Mouse (Mus musculus) heart, embryonic 16.5 days (tissue): ENCODE results near the gene Lamtor1. TPM values are rescaled to one million over a fixed set of nuclear protein-coding genes. Genes with fewer than 3 reads are reported as not detected.

Experiments
- ATAC-seq: fragments of 200-750 bp; cut with Nextera tagmentation; replicated peaks from 2 replicates; pipeline ENCODE4 v1.8.0; 2017; ENCODE audit warnings: moderate number of reproducible peaks; ENCODE audit not compliant: insufficient read depth, low FRiP score; ENCODE audit errors: extremely low read depth
- H3K27ac ChIP-seq: fragments of 300-500 bp; sonication (generic); 2 replicates; pipeline ENCODE4 v1.5.1; 2014; ENCODE audit warnings: mild to moderate bottlenecking, low read length, control low read depth, moderate library complexity
- H3K27me3 ChIP-seq: fragments of 300-500 bp; sonication (generic); 2 replicates; pipeline ENCODE4 v1.6.1; 2014; ENCODE audit warnings: low read length, mixed read lengths; ENCODE audit not compliant: control insufficient read depth, insufficient read depth
- H3K36me3 ChIP-seq: fragments of 300-500 bp; sonication (generic); 2 replicates; pipeline ENCODE4 v1.6.1; 2014; ENCODE audit not compliant: control insufficient read depth, insufficient read depth
- H3K4me1 ChIP-seq: fragments of 300-500 bp; sonication (generic); 2 replicates; pipeline ENCODE4 v1.6.1; 2014; ENCODE audit warnings: low read length, mixed read lengths; ENCODE audit not compliant: control insufficient read depth, insufficient read depth
- H3K4me2 ChIP-seq: fragments of 300-500 bp; sonication (generic); 2 replicates; pipeline ENCODE4 v1.6.1; 2014; ENCODE audit warnings: low read depth, mild to moderate bottlenecking, control low read depth, low read length
- H3K4me3 ChIP-seq: fragments of 300-500 bp; sonication (generic); 2 replicates; pipeline ENCODE4 v1.5.1; 2014; ENCODE audit warnings: mild to moderate bottlenecking, control low read depth, low read length
- H3K9ac ChIP-seq: fragments of 300-500 bp; sonication (generic); 2 replicates; pipeline ENCODE4 v1.6.1; 2014; ENCODE audit warnings: low read length, control low read depth
- H3K9me3 ChIP-seq: fragments of 300-500 bp; sonication (generic); replicated peaks from 2 replicates; pipeline ENCODE4 v1.6.1; 2016; ENCODE audit warnings: low read length; ENCODE audit not compliant: control insufficient read depth
- WGBS: fragments of 180-500 bp; shearing (Covaris S2); extraction: QIAGEN DNeasy Blood & Tissue Kit; methylation state at CpG from one replicate; pipeline ENCODE4 v1.1.7; 2014; 5-methylcytosine and 5-hydroxymethylcytosine counted together
- polyA plus RNA-seq: library from polyadenylated mRNA; unstranded; fragments of >200 nt; fragmentation: Nextera tagmentation; extraction: Ambion mirVana; gene quantifications from 2 replicates; pipeline ENCODE4 v1.2.1, GENCODE M21; 2015

The Lamtor1 gene
- polyA plus RNA-seq, 1 experiment from 2014 or later, result 147 TPM

DNA sequence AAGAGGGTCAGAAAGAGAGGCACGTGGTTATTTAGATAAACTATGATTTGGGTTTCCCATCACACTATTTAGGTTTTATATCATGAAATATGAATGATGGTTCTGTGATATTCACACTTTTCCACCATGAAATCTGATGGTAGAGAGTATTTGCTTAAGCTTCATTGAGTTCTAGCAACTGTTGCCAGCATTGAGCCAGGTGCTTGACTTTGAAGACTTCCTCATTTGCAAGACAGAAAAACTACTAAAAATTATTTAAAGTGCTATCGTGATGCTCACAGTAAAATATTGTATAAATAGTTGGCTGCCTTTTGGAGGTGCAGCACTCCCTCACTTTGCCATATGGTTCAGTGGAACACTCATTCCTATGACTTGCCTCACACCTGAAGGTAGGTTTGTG lies 49.6 kb downstream of the Lamtor1 start:
- H3K4me3 ChIP-seq, result no peak overlapping the region
- H3K27ac ChIP-seq, result no peak overlapping the region
- H3K9ac ChIP-seq, result no peak overlapping the region
- H3K9me3 ChIP-seq, result no peaks in the 10 kb centered on the region
- H3K4me2 ChIP-seq, result no peak overlapping the region
- peaks cover 8% of the 10 kb centered on the region; the same call in 1 of the 2 replicates for H3K4me1 ChIP-seq
- no peaks in the 10 kb centered on the region for H3K36me3 ChIP-seq
- no peak for ATAC-seq
- 85% methylated on average over 2 of the region's 2 CpGs for WGBS
- H3K27me3 ChIP-seq, result no peaks in the 10 kb centered on the region

GRCm38 (mm10) chr7:101955862-101956261 lies 50.2 kb downstream of the Lamtor1 start:
- 53% methylated on average over 4 of the region's 4 CpGs for WGBS
- no peaks in the 10 kb centered on the region for H3K27me3 ChIP-seq

DNA sequence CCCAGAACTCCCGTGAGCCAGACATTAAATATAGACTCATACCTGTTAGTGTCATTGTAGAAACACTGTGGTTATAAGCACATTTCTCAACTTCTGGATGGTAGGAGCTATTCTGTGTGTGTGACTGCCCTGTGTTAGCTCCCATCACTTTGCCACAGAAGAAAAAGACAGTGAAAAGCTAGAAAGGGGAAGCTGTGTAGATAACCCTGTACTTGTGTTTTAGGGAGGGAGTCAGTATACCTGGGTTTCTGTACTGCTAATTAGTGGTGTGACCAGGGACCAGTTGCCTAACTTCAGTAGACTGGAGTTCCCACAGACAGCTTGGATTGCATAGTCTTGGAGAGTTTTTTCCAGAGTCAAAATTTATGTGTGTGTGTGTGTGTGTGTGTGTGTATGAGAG lies 50.8 kb downstream of the Lamtor1 start:
- H3K27me3 ChIP-seq, result no peaks in the 10 kb centered on the region
- no peak for ATAC-seq
- H3K4me1 ChIP-seq, result peaks cover 8% of the 10 kb centered on the region; the same call in 1 of the 2 replicates
- WGBS, result 84% methylated on average over 1 of the region's 1 CpGs
- no peaks in the 10 kb centered on the region for H3K9me3 ChIP-seq
- H3K9ac ChIP-seq, result no peak overlapping the region
- H3K4me3 ChIP-seq, result no peak overlapping the region
- H3K36me3 ChIP-seq, result no peaks in the 10 kb centered on the region
- H3K4me2 ChIP-seq, result no peak overlapping the region
- no peak overlapping the region for H3K27ac ChIP-seq

More at GRCm38 (mm10) chr7:101955862-101956261, 50.2 kb downstream of the Lamtor1 start:
- peaks cover 8% of the 10 kb centered on the region; the same call in 1 of the 2 replicates for H3K4me1 ChIP-seq
- H3K9me3 ChIP-seq, result no peaks in the 10 kb centered on the region
- no peak overlapping the region for H3K27ac ChIP-seq
- H3K36me3 ChIP-seq, result no peaks in the 10 kb centered on the region
- no peak overlapping the region for H3K9ac ChIP-seq
- H3K4me3 ChIP-seq, result no peak overlapping the region
- no peak overlapping the region for H3K4me2 ChIP-seq
- ATAC-seq, result no peak

DNA sequence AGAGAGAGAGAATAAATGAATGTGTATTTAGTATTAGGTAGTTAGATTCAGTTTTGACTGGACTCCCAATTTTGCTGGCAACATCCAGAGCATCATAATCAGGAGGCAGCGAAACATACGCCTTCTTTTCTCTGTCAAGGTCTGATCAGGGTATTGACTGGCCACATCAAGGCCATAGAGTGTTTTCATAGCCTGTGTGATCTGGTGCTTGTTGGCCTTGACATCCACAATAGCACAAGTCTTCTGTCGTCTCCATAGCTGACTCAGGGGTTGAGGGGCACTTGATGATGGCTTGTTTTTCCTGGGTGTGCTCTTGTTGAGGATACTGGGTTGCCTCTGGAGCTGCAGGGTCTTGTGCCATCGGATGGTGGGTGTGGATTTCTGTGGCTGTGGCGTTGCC lies 51.2 kb downstream of the Lamtor1 start:
- WGBS, result 92% methylated on average over 5 of the region's 5 CpGs
- H3K4me1 ChIP-seq, result peaks cover 8% of the 10 kb centered on the region; the same call in 1 of the 2 replicates
- no peaks in the 10 kb centered on the region for H3K27me3 ChIP-seq
- H3K9me3 ChIP-seq, result no peaks in the 10 kb centered on the region
- H3K9ac ChIP-seq, result no peak overlapping the region
- ATAC-seq, result no peak
- H3K4me3 ChIP-seq, result no peak overlapping the region
- no peak overlapping the region for H3K4me2 ChIP-seq
- no peaks in the 10 kb centered on the region for H3K36me3 ChIP-seq
- no peak overlapping the region for H3K27ac ChIP-seq

DNA sequence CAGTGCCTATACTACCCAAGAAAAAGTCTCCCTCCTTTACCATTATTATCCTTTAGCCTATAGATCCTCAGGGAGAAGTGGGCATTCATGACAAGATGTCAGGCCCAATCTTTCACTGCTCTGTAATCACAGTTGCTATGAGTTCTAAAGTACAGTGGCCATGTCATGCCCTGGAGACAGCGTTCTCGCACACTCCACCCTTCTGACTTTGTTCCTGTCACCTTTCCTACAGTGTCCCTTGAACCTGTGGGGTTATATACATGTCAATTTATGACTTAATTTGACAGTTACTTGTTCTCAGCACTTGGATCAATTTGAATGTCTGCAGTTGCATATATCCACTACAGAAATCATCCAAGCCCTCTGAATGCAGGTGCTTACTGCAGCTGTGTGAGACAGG lies 57.1 kb downstream of the Lamtor1 start:
- H3K9ac ChIP-seq, result no peak overlapping the region
- no peak for ATAC-seq
- H3K36me3 ChIP-seq, result no peaks in the 10 kb centered on the region
- no peaks in the 10 kb centered on the region for H3K27me3 ChIP-seq
- no peak overlapping the region for H3K4me3 ChIP-seq
- 92% methylated on average over 2 of the region's 2 CpGs for WGBS
- peaks cover 17% of the 10 kb centered on the region for H3K4me1 ChIP-seq
- H3K9me3 ChIP-seq, result no peaks in the 10 kb centered on the region
- no peak overlapping the region for H3K27ac ChIP-seq
- no peak overlapping the region for H3K4me2 ChIP-seq

- Histone ChIP-seq H3K4me3 (no peak overlapping the region), H3K9me3 (no peaks in the 10 kb centered on the region), H3K4me1 (peaks cover 17% of the 10 kb centered on the region), H3K27ac (no peak overlapping the region), H3K27me3 (no peaks in the 10 kb centered on the region), H3K4me2 (no peak overlapping the region), H3K36me3 (no peaks in the 10 kb centered on the region), H3K9ac (no peak overlapping the region)
- no peak for ATAC-seq
- WGBS, result 90% methylated on average over 2 of the region's 2 CpGs
These were observed 57.9 kb downstream of the Lamtor1 start for GRCm38 (mm10) chr7:101963621-101964020.

DNA sequence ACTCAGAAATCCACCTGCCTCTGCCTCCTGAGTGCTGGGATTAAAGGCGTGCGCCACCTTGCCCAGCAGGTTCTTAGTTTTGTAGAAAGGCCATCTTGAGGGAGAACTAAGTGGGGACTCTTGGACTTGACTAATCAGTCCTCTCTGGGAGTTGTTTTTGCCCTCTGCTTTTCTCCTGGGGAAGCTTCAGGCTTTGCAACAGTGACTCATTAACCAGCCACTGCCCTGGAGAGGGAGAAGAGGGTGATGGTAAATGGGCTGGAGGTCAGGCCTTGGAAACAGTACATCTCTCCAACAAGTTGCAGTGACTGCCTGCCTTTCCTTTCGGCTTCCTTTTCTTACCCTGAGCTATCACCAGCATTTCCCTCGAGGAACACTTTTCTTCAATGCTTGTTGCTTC lies 58.8 kb downstream of the Lamtor1 start:
- Histone ChIP-seq H3K27ac (no peak overlapping the region), H3K36me3 (no peaks in the 10 kb centered on the region), H3K27me3 (no peaks in the 10 kb centered on the region), H3K4me3 (no peak overlapping the region), H3K9me3 (no peaks in the 10 kb centered on the region), H3K4me2 (no peak overlapping the region), H3K9ac (no peak overlapping the region), H3K4me1 (peaks cover 23% of the 10 kb centered on the region)
- no peak for ATAC-seq
- 92% methylated on average over 4 of the region's 4 CpGs for WGBS

- no peak overlapping the region for H3K9ac ChIP-seq
- H3K4me2 ChIP-seq, result no peak overlapping the region
- 55% methylated on average over 2 of the region's 2 CpGs for WGBS
These were observed 59.9 kb downstream of the Lamtor1 start for GRCm38 (mm10) chr7:101965606-101966005.

GRCm38 (mm10) chr7:101967256-101967655 lies 61.6 kb downstream of the Lamtor1 start:
- WGBS, result 35% methylated on average over 1 of the region's 1 CpGs
- peak overlapping the region; percentile 43; the same call in 1 of the 2 replicates for H3K27ac ChIP-seq
- H3K9ac ChIP-seq, result no peak overlapping the region
- H3K27me3 ChIP-seq, result no peaks in the 10 kb centered on the region
- no peak overlapping the region for H3K4me3 ChIP-seq
- H3K4me1 ChIP-seq, result peaks cover 30% of the 10 kb centered on the region
- ATAC-seq, result no peak
- H3K36me3 ChIP-seq, result no peaks in the 10 kb centered on the region
- no peak overlapping the region for H3K4me2 ChIP-seq
- no peaks in the 10 kb centered on the region for H3K9me3 ChIP-seq

More at GRCm38 (mm10) chr7:101965606-101966005, 59.9 kb downstream of the Lamtor1 start:
- Histone ChIP-seq H3K4me3 (no peak overlapping the region), H3K27ac (no peak overlapping the region), H3K9me3 (no peaks in the 10 kb centered on the region), H3K36me3 (no peaks in the 10 kb centered on the region), H3K4me1 (peaks cover 20% of the 10 kb centered on the region), H3K27me3 (no peaks in the 10 kb centered on the region)
- no peak for ATAC-seq
